12 mouse cellular contexts compared by ENCODE assay signal in the genomic region with DNA sequence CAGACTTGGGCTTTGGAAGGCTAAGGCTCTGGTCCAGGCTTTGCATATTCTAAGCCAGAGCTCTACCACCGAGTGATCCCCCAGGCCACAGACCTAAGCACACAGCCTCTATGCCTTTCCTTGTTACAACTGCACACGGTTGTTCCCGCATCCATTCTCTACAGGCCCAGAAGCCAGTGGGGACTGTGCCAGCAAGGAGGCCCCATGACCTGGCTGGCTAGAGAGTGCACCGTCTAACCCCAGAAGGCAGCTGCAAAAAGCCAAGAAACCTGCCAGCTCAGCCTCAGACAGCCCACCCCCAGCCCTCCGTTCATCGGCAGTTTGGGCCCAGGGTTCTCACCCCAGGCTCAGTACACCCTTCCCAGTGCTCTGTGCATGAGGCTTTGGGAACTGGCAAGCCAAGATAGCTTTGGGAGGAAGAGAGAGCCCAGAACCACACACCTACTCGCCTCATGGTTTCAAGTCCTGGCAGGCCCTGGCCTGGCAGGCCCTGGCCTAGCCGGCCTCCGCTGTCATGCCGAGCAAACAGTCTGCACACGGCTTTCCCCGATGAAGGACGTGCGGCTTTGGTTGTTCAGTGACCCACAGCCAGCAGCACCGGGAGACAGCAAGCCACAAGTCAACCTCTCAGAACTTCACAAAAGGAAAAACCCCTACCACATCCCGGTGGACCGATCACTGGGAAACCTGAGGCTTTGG. TPM values are rescaled to one million over a fixed set of nuclear protein-coding genes. Genes with fewer than 3 reads are reported as not detected.
DNase-seq lines count a peak whose midpoint lies in the region; ATAC-seq lines count a peak whose summit lies in the region.
"Had no signal": no experiment of that assay in that cellular context is flagged by ENCODE, and none has a peak within 500 bp of the region (broad histone marks: within the 10 kb centered on the region; RNA-seq: fewer than 3 reads in every experiment).

No protein-coding gene starts in this region.

- peaks cover 41% of the 10 kb centered on the region for H3K4me1 ChIP-seq in hindbrain, embryonic 13.5 days (replicated peaks)
- H3K4me1 ChIP-seq in hindbrain, embryonic 11.5 days (replicated peaks; ENCODE audit: control insufficient read depth, insufficient read depth, low read length), result peaks cover 10% of the 10 kb centered on the region
- peaks cover 38% of the 10 kb centered on the region for H3K4me1 ChIP-seq in midbrain, embryonic 12.5 days

- 43% methylated on average over 17 of the region's 17 CpGs for WGBS in hindbrain, embryonic 13.5 days
- 57% methylated on average over 17 of the region's 17 CpGs for WGBS in hindbrain, embryonic 11.5 days
- 39% methylated on average over 17 of the region's 17 CpGs for WGBS in midbrain, embryonic 12.5 days

- H3K9ac ChIP-seq in hindbrain, embryonic 13.5 days, result 0 out of 2 replicates have a peak overlapping the region, but pooled peaks have one; percentile 31
- H3K9ac ChIP-seq in hindbrain, embryonic 11.5 days (ENCODE audit: low read depth, low read length), result no peak overlapping the region
- H3K9ac ChIP-seq in midbrain, embryonic 12.5 days (replicated peaks), result no peak overlapping the region
- H3K9ac ChIP-seq: embryonic facial prominence, embryonic 12.5 days; kidney, embryonic 15.5 days; limb, embryonic 12.5 days had no signal

- peaks cover 22% of the 10 kb centered on the region for H3K36me3 ChIP-seq in hindbrain, embryonic 13.5 days
- H3K36me3 ChIP-seq in hindbrain, embryonic 11.5 days (ENCODE audit: control insufficient read depth, insufficient read depth, low read length), result 0 out of 2 replicates have a peak, but pooled peaks cover 3% of the 10 kb centered on the region
- H3K36me3 ChIP-seq in midbrain, embryonic 12.5 days, result peaks cover 29% of the 10 kb centered on the region

- no peak overlapping the region for H3K4me2 ChIP-seq in hindbrain, embryonic 13.5 days
- no peak overlapping the region for H3K4me2 ChIP-seq in hindbrain, embryonic 11.5 days (replicated peaks; ENCODE audit: low read depth, low read length)
- H3K4me2 ChIP-seq in midbrain, embryonic 12.5 days (replicated peaks), result no peak overlapping the region; the same call in 1 of the 2 replicates
- H3K4me2 ChIP-seq: embryonic facial prominence, embryonic 12.5 days; kidney, embryonic 15.5 days; limb, embryonic 12.5 days had no signal

- DNase-seq in hindbrain, embryonic 11.5 days (ENCODE audit: low spot score), result no peak
- peak; percentile 51 for DNase-seq in adipocyte (ENCODE audit: low spot score)
- DNase-seq in adrenal gland, adult 2 months, result no peak
- DNase-seq: adrenal gland, adult 8-10 months had no signal

- H3K27me3 ChIP-seq in hindbrain, embryonic 13.5 days, result peaks cover 33% of the 10 kb centered on the region
- H3K27me3 ChIP-seq in hindbrain, embryonic 11.5 days (ENCODE audit: control insufficient read depth, insufficient read depth, low read length), result peaks cover 11% of the 10 kb centered on the region
- H3K27me3 ChIP-seq in midbrain, embryonic 12.5 days, result peaks cover 45% of the 10 kb centered on the region

- H3K27ac ChIP-seq in hindbrain, embryonic 13.5 days, result peak overlapping the region; percentile 42; the same call in 1 of the 2 replicates
- no peak overlapping the region for H3K27ac ChIP-seq in hindbrain, embryonic 11.5 days (ENCODE audit: low read depth, low read length)
- no peak overlapping the region; the same call in 1 of the 2 replicates for H3K27ac ChIP-seq in midbrain, embryonic 12.5 days (replicated peaks)
- H3K27ac ChIP-seq: embryonic facial prominence, embryonic 12.5 days; heart, embryonic 10.5 days; kidney, embryonic 15.5 days; limb, embryonic 12.5 days had no signal

- no peak overlapping the region for H3K4me3 ChIP-seq in hindbrain, embryonic 13.5 days
- H3K4me3 ChIP-seq in hindbrain, embryonic 11.5 days (ENCODE audit: low read depth, low read length), result no peak overlapping the region
- no peak overlapping the region for H3K4me3 ChIP-seq in midbrain, embryonic 12.5 days
- H3K4me3 ChIP-seq: embryonic facial prominence, embryonic 12.5 days; heart, embryonic 10.5 days; kidney, embryonic 15.5 days; limb, embryonic 12.5 days had no signal

- H3K9me3 ChIP-seq in hindbrain, embryonic 13.5 days, result no peaks in the 10 kb centered on the region
- H3K9me3 ChIP-seq in hindbrain, embryonic 11.5 days (ENCODE audit: control insufficient read depth, low read length), result no peaks in the 10 kb centered on the region
- H3K9me3 ChIP-seq in midbrain, embryonic 12.5 days, result no peaks in the 10 kb centered on the region
- H3K9me3 ChIP-seq: embryonic facial prominence, embryonic 12.5 days; heart, embryonic 10.5 days; kidney, embryonic 15.5 days; limb, embryonic 12.5 days had no signal

- no peak; the same call in 1 of the 2 replicates for ATAC-seq in hindbrain, embryonic 13.5 days (ENCODE audit: low FRiP score)
- ATAC-seq in hindbrain, embryonic 11.5 days (ENCODE audit: low FRiP score), result no peak
- ATAC-seq in erythroid progenitor cell, adult 5-6 weeks (replicated peaks; ENCODE audit: low FRiP score, poor library complexity, severe bottlenecking), result peak; percentile 36
- ATAC-seq in midbrain, embryonic 12.5 days (ENCODE audit: low FRiP score, low read depth), result peak; percentile 18; the same call in 1 of the 2 replicates
- ATAC-seq in megakaryocyte progenitor cell, adult 5-6 weeks (replicated peaks; ENCODE audit: poor library complexity), result no peak

RNA-seq across cellular contexts. Expression of a gene that starts 17.9 kb away (rescaled TPM):
- polyA plus RNA-seq in hindbrain, embryonic 13.5 days (2015; fragmentation: Nextera tagmentation; extraction: Ambion mirVana), result 9.5 and 11.4 TPM in 2 replicates
- 17.4 and 18.8 TPM in 2 replicates for polyA plus RNA-seq in hindbrain, embryonic 11.5 days (2014; fragmentation: Nextera tagmentation; extraction: Ambion mirVana)
- total RNA-seq in erythroid progenitor cell, adult 5-6 weeks (2015; ENCODE audit: low replicate concordance), result not detected in 2 replicates
- not detected in 2 replicates for total RNA-seq in erythroid progenitor cell, adult 5-6 weeks (2017; ENCODE audit: low replicate concordance)
- 26.2 and 30.5 TPM in 2 replicates for polyA plus RNA-seq in midbrain, embryonic 12.5 days (2016; fragmentation: Nextera tagmentation; extraction: Ambion mirVana)
- under 1 TPM in 1 of 2 experiments, not detected in 1; 0.10 TPM for total RNA-seq in adrenal gland, adult 2 months (2021)
- polyA plus RNA-seq in adrenal gland, adult 2 months (2012; rRNA removed), result 0.15 and 0.26 TPM in 2 replicates
- total RNA-seq in megakaryocyte progenitor cell, adult 5-6 weeks (2015), result 0.05 TPM in 1 of 2 replicates, not detected in the other
- not detected in 2 replicates for total RNA-seq in megakaryocyte progenitor cell, adult 5-6 weeks (2017)

RNA-seq across cellular contexts. Expression of a gene that starts 18.9 kb away (rescaled TPM):
- polyA plus RNA-seq in hindbrain, embryonic 13.5 days (2015; fragmentation: Nextera tagmentation; extraction: Ambion mirVana), result 45.1 and 47.9 TPM in 2 replicates
- polyA plus RNA-seq in hindbrain, embryonic 11.5 days (2014; fragmentation: Nextera tagmentation; extraction: Ambion mirVana), result 65.8 and 67.5 TPM in 2 replicates
- 10.5 and 24.7 TPM in 2 replicates for total RNA-seq in erythroid progenitor cell, adult 5-6 weeks (2015; ENCODE audit: low replicate concordance)
- total RNA-seq in erythroid progenitor cell, adult 5-6 weeks (2017; ENCODE audit: low replicate concordance), result 9.0 and 11.4 TPM in 2 replicates
- polyA plus RNA-seq in midbrain, embryonic 12.5 days (2016; fragmentation: Nextera tagmentation; extraction: Ambion mirVana), result 61.9 and 63.0 TPM in 2 replicates
- 10 to 100 TPM; 33.4 to 33.5 TPM for total RNA-seq in adrenal gland, adult 2 months (2021)
- polyA plus RNA-seq in adrenal gland, adult 2 months (2012; rRNA removed), result 2.0 and 2.1 TPM in 2 replicates
- total RNA-seq in megakaryocyte progenitor cell, adult 5-6 weeks (2015), result 78.0 and 81.5 TPM in 2 replicates
- 70.8 and 93.1 TPM in 2 replicates for total RNA-seq in megakaryocyte progenitor cell, adult 5-6 weeks (2017)

RNA-seq across cellular contexts. Expression of a gene that starts 26.0 kb away (rescaled TPM):
- polyA plus RNA-seq in hindbrain, embryonic 13.5 days (2015; fragmentation: Nextera tagmentation; extraction: Ambion mirVana), result 2.7 and 2.9 TPM in 2 replicates
- 3.2 and 4.7 TPM in 2 replicates for polyA plus RNA-seq in hindbrain, embryonic 11.5 days (2014; fragmentation: Nextera tagmentation; extraction: Ambion mirVana)
- total RNA-seq in erythroid progenitor cell, adult 5-6 weeks (2015; ENCODE audit: low replicate concordance), result 4.0 TPM in 1 of 2 replicates, not detected in the other
- 0.64 TPM in 1 of 2 replicates, not detected in the other for total RNA-seq in erythroid progenitor cell, adult 5-6 weeks (2017; ENCODE audit: low replicate concordance)
- polyA plus RNA-seq in midbrain, embryonic 12.5 days (2016; fragmentation: Nextera tagmentation; extraction: Ambion mirVana), result 2.6 and 4.1 TPM in 2 replicates
- total RNA-seq in adrenal gland, adult 2 months (2021), result 10 to 100 TPM in 1 of 2 experiments, 1 to 10 TPM in 1; 6.6 to 15.7 TPM
- 23.6 and 27.6 TPM in 2 replicates for polyA plus RNA-seq in adrenal gland, adult 2 months (2012; rRNA removed)
- total RNA-seq in megakaryocyte progenitor cell, adult 5-6 weeks (2015), result 17.1 and 19.3 TPM in 2 replicates
- total RNA-seq in megakaryocyte progenitor cell, adult 5-6 weeks (2017), result 4.9 and 5.3 TPM in 2 replicates

RNA-seq across cellular contexts. Expression of a gene that starts 40.1 kb away (rescaled TPM):
- polyA plus RNA-seq in hindbrain, embryonic 13.5 days (2015; fragmentation: Nextera tagmentation; extraction: Ambion mirVana), result 112 and 119 TPM in 2 replicates
- 197 and 210 TPM in 2 replicates for polyA plus RNA-seq in hindbrain, embryonic 11.5 days (2014; fragmentation: Nextera tagmentation; extraction: Ambion mirVana)
- 21.3 and 37.7 TPM in 2 replicates for total RNA-seq in erythroid progenitor cell, adult 5-6 weeks (2015; ENCODE audit: low replicate concordance)
- 43.6 and 54.1 TPM in 2 replicates for total RNA-seq in erythroid progenitor cell, adult 5-6 weeks (2017; ENCODE audit: low replicate concordance)
- polyA plus RNA-seq in midbrain, embryonic 12.5 days (2016; fragmentation: Nextera tagmentation; extraction: Ambion mirVana), result 194 and 195 TPM in 2 replicates
- 10 to 100 TPM; 30.6 to 40.0 TPM for total RNA-seq in adrenal gland, adult 2 months (2021)
- polyA plus RNA-seq in adrenal gland, adult 2 months (2012; rRNA removed), result 2.8 and 3.8 TPM in 2 replicates
- 98.5 and 113 TPM in 2 replicates for total RNA-seq in megakaryocyte progenitor cell, adult 5-6 weeks (2015)
- total RNA-seq in megakaryocyte progenitor cell, adult 5-6 weeks (2017), result 158 and 175 TPM in 2 replicates

Comparison
In these comparisons a context has a peak if more than half of its experiments do, and no peak if none do; other contexts are left out.
1. ATAC-seq: peak in erythroid progenitor cell, adult 5-6 weeks (single experiment) and midbrain, embryonic 12.5 days (single experiment); none in hindbrain, embryonic 13.5 days (single experiment), hindbrain, embryonic 11.5 days (single experiment) and megakaryocyte progenitor cell, adult 5-6 weeks (single experiment).
2. RNA of a gene that starts 18.9 kb away (polyA plus RNA-seq): 65.8 to 67.5 TPM in hindbrain, embryonic 11.5 days, 61.9 to 63.0 TPM in midbrain, embryonic 12.5 days and 45.1 to 47.9 TPM in hindbrain, embryonic 13.5 days; 2.0 to 2.1 TPM in adrenal gland, adult 2 months; every median in the first group is over 10 times any median in the second.